Mouse (Mus musculus) v-Abl transformed pro-B cells (cell line): ENCODE measurements at regions not wholly inside any gene's neighbourhood (a gene's known extent, or its start where the extent isn't known, plus 50 kb on each side); places are given as distances from the start of the nearest gene placed in this dataset.

Experiments used
- in situ Hi-C, 2 experiments: fragments of 400-800 bp; cut with MboI; formaldehyde crosslinking; loops; one replicate each; pipeline ENCODE4 v1.15.1; 2025; ENCODE audit not compliant: unreplicated experiment in 2 of 2

DNA sequence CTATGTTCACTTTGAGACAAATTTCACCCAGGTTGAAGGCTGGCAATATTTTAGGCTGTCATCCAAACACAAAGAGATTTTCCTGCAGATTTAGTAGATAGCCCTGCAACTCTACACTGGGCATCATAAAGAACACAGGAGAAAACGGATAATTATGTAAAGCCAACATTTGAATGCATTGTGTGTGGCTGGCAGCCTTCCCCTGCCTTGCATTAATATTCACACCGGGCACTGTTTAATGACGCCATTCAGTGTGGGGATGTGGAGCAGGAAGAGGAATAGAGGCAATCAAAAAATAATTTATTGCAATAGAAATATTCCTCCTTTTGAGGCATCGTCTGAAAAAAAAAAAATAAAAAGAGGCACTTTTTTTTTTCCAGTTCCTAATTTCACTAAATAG, 105.7 kb downstream of the Samd5 start:
- in situ Hi-C loops: no loop called here

DNA sequence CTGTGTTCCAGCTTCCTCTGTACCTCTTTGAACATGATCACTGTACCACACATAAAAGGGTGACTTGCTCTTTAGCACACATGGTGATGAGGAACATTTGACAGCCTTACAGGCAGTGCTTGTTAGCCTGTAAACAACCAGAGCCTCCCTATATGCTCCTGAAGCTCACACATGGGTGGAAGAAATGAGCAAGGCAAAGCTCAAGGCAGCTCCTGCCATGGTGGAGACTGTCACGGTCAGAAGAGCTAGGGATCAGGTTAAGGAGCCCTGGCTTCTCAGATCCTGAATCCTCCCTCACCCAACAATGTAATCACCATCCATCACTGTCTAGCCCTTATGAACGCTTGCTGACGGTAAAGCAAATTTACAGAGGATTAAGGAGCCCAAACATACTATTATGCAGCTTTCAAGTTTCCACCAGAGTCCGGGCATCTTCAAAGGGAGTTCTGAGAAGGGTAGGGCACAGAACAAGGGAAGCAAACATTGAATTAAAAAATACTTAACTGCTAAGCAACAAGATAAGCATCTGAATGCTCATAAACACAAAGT, 117.4 kb downstream of the Samd5 start:
- in situ Hi-C loops: no loop called here

DNA sequence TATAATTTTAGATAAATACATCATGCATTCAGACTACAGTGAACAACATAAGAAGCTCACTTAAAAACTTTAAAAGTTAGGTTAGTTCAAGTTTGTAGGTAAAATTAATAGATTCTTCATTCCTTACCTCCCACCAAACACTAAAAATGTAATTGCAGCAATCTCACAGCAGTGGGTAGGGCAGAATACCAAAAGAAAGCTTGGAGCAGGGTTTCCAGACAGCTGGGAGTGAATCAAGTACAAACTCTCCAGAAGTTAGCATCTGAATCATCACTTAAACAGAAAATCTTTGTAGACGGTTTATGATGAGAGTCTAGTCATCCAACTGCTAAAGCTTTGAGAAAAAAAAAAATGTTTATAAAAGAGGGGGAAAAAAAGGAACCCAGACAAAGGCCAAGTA, 117.9 kb downstream of the Samd5 start:
- in situ Hi-C loops: no loop called here

DNA sequence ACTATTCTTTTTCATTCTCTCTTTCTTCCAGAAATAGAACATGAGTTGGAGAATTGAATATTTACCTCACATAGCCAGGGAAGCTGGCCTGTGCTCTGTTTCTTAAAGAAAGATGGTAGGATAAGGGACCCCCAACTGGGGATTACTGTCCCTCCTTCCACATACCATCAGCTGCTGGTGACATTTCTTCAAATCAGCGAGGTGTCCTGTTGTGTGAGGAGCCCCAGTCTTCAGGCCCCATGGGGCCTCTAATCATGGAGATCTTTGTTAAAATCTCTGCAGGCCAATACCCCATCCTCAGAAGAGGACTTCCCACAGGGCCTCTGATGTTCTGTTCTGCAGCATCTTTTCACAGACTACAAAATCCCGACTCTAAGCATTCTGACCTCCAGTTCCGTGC, 121.1 kb downstream of the Samd5 start:
- in situ Hi-C loops: no loop called here

DNA sequence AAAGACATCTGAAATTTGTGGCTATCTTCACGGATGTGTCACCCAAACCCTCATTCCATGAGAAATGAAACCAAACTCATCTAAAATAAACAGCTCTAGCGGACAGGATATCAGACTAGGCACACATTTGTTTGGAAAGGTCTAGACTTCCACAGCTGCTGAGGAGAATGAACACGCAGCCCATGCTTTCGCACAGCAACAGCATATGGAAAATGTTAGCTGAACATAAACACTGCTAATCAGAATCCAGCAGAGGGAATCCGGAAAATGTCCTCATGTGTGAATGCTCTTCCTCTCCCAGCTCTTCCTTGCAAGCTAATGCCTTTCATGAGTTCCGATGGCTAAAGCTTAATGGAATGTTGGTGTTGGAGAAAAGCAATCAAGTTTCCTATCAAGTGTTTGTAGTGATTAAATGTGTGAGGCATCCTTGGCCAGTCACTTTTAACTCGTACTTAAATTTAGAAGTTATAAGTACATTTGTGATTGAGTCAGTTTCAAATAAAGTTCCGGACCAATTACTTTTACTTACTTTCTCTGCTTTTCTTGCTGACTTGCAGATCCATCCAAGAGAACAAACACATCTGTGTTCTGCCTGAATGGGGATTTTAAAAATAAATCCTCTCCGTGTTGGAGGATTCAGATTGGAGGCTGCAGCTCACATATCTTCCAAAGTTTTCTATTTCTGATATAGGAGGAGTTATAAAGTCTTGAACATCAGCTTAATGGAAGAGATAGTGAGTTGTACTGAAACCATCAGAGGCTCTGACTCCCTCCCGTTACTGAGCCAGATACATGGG, 124.9 kb downstream of the Samd5 start:
- in situ Hi-C loops: no loop called here

DNA sequence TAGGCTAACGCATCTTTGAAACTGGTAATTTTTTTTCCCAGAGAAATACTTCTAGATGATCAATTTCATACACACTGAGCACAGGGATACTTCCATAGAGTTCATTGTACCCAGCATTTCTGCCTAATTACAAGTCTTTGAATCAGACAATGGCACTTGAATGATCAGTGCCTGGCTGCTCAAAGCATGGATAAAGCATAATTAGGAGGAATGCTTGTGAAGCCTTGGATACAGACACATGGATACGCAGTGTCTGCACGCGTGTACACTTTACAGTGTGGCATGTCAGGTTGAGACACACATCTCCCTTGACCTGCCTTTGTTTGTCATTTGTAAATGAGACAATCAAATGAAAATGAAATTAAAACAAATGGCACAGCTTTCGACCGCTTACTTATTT, 129.2 kb downstream of the Samd5 start:
- in situ Hi-C loops: no loop called here

DNA sequence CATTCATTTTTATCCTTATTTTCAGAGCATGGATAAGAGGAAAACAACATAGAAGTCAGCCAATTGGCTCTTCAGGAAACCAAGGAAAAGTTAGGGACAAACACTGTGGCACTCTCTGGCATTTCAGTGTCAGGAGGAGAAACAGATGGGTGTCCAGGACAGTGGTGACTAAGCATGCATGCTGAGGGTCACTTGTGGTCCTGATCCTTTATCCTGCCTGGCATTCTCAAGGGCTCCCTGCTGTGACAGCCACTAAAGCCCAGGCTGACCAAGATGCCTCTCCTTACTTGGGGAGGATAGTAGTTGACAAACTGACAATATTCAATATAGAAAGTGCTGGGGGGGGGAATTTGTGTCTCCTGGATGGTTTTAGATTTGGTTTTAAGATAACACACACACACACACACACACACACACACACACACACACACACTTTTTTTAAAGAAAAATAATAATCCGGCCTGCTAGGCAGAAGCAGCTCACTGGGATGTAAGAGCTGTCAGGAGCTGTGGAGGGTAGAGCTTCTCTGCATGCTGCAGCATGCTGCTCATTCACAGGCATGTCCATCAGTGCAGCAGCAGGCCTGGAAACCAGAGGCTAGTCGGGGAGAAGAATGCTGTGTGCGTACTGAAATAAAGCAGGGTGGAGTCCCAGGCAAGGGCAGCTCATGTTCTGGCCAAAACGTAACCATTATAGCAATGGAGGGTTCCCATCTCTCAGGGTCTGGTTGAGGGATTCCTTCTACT, 130.8 kb downstream of the Samd5 start:
- in situ Hi-C loops: no loop called here

DNA sequence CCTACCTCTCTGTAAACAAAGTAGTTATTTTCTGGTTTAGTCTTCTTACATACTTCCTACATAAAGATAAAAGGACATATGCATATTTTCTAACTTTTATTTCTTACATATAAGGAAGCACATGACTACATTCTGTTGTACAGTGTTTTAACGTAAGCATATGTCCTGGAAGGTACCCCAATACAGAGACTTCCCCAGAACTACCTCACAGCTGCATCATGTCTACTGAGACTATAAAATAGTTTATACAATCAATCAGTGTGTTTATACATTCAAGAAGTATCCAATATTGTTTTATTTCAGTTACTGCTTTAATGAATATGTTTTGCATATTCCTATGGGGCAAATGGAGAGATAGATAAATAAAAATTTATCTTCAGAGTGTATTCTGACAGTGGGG, 133.4 kb downstream of the Samd5 start:
- in situ Hi-C loops: no loop called here

DNA sequence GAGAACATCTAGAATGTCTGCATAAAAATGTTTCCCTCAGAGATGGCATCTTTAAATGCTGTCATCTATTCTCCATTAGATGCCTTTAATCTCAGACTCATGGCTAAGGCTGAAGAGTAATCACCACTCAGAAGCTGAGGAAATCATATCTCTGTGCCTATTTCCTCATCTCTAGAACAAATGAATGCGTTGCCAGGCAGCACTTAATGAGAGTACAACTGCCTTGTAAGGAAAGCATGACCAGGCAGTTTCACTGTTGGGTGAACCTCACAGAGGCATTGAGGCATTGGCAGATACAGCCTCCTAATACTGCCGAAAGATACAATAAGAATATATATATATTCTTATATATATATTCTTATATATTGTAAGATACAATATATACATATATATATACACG, 137.3 kb downstream of the Samd5 start:
- in situ Hi-C loops: no loop called here

DNA sequence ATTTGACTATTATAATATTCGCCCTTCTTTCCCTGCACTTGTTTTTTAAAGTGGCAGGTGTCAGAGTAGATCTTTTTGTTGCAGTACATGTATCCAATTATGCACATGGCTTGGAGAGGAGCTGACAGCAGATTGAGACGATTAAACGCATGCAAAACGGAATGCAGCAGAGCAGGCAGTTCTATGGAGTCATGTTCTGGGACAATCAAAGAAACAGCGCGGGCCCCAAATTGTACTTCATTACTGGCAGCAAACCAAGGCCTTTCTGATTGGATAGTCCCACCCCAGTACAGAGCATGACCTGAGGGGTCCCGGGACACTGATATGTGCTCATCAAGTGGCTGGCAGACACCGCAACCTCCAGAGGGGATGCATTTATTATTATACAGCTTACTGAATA, 140.5 kb downstream of the Samd5 start:
- in situ Hi-C loops: no loop called here

DNA sequence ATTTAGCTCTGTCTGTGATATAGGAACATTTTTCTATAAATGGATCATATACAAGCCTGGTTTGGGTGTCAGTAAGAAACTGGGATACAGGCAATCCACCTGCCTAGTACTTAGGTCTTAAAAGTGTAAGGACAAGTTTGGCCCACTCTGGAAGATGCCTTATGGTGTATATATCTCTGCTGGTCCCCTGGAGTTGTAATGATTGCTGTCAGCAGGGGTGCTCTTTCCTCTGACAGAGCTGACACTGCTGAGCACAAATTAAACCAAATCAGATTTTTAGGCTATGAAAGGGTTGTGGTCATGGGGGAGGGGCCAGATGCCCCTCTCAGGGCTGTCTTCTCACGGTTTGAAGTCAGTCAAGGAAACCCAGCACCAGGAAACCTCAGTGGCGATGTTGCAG, 141.7 kb downstream of the Samd5 start:
- in situ Hi-C loops: no loop called here

DNA sequence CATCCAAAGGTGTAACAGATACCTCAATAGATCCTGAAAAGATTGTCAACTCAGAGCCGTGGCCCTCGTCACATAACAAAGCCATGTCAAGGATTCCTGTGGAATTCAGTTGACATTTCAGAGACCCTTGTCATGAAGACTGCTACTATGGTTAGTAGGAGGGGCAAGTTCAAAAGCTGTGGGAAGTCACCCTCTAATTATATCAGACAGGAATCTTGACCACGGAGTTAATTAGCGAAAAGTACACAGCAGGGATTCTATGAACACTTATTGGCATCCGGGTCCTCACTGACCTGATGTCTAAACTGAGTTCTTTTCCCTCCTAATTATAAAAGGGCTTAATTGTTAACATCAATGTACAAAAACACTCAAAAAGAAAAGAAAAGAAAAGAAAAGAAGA, 143.1 kb downstream of the Samd5 start:
- in situ Hi-C loops: no loop called here

DNA sequence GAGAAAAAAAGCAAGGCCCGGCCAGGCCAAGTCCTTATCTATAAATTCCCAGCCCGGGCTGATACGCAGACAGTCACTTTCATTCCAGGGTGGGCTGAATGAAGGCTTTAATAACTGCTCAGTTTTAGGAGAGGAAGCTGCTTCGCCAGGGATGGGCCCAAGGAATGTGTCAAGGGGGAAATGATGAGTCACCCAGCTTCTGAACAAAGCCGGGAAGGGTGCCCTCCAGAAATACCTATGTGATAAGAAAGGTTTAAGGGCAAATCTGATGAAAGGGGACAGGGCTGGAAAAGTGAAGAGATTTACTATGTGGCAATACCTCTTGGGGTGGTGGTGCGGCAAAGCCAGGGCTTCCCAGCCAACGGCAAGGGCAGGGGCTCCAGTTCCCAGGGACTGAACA, 145.6 kb downstream of the Samd5 start:
- in situ Hi-C loops: no loop called here

DNA sequence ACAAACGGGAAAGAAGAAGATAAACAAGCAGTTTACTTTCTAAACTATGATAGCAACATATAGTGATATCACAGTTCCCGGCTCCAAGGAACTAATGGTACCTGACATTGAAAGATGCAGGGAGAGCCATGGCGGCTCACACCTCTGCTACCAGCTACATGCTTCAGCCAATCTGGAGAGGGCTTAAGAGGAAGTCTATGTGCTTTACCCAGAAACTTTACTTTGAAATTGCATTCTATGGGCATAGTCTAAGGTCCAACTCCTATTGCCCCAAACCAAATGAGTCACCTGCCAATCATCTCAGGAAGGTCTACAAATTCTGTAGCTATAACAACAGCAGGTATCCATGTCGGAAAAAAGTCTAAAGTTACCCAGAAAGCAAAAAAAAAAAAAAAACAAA, 146.9 kb downstream of the Samd5 start:
- in situ Hi-C loops: no loop called here

DNA sequence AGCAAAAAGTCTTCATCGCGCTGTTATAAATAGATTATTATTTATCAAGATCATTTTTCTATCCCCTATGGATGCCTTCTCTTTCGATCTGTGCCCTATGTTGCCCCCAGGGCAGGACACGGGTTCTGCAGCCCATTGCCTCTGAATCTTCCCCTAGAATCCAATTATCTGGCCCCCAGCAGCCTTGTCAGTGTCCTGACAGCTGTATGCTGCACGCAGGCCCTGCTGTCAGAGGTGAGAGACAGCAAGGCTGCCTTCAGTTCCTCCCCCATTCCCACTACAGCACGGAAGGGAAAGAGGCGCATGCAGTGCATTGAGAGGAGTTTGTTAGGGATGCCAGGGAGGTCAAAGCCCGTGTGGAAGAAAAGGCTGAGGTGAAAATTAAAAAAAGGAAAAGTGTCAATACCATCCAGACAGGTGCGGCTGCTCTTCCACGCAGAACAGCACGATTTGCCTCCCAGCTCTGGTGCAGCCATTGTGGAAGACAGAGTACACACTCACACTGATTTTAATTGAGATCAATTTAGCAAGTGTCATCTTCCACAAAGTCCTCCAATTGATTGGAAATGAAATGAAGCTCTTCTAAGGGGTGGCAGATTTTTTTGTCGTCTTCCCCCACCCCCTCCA, 165.1 kb downstream of the Samd5 start:
- in situ Hi-C loops: no loop called here

DNA sequence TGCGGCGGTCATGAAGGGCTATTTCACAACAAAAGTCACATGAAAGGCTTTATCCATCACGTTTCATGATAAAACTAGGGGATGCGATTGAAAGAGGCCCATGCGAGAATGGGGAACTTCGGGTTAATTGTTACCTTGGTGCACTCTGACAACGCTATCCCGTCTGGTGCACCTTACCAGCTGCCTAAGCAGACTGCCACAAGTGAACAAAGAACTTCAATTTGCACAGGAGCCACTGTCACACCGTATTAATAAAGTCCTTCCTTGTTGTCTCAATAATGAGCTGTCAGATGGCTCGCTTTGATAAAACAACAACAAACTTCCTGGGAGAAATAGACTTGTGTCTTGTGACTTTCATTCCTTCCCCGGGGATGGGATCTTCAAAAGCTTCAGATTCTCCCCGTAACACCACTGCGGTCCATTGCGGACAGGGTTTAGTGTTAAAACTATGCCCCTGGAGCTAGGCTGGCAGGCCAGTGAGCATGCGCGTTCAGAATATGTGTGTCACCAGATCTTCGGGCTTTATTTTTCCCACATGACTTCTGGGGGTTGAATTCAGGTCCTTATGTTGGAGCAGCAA, 165.8 kb downstream of the Samd5 start:
- in situ Hi-C loops: no loop called here

DNA sequence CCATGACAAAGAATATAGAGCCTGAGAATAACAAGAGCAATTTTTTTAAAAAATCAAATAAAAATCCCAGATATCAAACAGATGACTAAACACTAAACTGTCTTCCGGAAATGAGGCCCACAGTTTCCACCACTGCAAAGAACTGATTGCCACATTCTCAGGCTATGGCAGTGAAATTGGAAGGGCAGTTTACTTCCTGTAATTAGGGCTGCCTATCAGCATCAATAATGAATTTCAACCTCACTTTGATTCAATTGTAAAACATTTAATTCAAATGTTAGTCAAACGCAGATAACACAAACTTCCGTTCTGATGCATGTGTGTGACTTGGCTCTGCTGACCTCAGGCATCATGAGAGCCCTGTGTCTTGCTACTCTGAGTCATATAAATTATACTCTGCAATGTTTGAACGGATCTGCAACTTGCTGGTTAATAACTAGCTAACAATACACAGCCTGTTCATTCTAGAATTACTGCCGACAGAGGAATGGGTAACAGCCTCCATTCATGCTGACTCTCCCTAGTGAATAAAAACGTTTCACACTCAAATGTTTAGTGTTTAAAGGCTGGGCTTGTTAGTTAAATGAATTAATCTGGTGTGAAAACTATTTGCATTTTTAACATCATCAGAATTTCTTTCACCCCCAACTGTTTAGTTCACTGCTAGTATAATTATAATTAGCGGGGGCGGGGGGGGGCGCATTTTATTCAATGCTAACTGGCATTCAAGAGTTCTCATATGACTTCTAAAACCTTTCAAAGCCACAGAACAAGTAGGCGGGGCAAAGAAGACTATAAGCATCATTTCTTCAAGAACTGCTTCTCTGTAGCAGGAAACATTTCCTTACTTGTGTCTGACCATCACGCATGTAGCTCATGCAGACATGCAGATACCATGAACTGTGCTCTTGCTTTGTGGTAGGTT, 171.2 kb downstream of the Samd5 start:
- in situ Hi-C loops: no loop called here

DNA sequence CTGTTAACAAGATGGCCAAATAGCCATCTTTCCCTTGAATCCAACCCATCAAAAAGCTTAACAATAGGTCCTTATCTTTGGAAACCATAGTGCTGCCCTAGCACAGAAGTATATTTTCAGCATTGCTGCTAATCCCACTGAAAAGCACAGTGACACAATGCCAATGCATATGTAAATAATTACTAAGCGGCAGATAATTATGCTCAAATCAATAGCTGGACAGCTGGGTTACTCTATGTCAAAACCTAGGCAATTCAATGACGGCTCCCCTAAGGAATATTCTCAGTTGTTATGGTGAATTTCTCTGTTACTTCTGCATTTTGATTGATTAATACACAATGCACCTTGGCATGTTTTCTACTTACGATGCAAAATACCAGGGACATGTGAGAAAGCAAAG, 176.5 kb downstream of the Samd5 start:
- in situ Hi-C loops: no loop called here

DNA sequence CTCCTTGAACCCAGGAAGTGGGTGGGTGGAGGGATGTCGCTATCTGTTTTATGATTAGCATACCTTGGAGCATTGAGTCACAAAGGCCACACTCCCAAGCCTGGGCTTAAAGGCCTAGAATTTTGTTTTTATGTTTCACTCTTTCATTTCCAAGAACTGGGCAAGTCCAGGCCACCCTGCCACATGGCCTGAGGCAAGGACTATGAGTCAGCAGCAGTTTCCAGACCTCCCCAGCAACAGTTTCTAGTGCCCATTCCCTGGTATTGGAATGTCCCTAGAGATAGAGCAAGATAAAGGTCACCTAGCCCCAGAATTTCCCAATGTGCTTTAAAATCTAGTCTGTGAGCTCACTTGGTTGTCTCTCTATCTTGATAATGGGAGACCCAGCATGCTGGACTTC, 178.0 kb downstream of the Samd5 start:
- in situ Hi-C loops: no loop called here

DNA sequence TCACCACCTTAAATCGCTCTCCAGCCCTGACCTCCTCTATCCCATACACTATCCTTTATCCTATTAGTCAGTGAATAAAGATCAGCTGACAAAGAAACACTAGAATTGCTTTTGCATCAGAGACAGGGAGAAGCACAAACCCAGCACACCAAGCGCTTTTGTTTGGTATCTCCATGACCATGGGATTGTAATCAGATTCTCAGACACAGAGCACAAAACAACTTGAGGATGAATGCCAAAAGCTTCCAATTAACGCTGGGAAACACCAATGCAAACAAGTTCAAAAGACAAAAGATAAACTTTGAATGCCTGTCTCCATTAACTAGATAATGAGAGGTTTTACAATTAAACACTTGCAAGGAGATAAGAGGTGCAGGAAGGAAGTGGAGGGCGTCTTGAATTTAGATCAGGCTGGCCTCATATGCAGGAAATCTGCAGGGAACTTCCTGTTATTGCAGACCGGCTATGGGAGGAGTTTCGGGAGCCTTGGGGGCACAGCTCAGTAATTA, 179.8 kb downstream of the Samd5 start:
- in situ Hi-C loops: no loop called here
